In the genomic region with DNA sequence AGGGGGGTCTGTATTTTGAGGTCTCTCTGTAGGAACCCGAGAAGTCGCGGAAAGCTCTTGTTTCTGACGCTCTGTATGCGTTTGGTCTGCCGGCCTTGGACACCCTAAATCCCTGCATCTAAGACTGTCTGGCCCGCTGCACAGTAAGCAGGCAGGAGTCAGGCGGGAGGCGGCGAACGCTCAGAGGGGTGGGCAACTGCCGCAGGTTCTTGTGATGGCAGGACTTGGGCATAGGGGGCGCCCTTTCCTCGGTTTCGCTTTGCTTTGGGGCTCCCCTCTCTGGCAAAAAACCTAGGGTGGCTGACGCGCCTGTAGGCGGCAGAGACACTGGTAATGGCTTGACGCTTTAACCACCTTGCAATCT, we compare ENCODE assay signal across 8 mouse cellular contexts. TPM values are rescaled to one million over a fixed set of nuclear protein-coding genes. Genes with fewer than 3 reads are reported as not detected.
DNase-seq lines count a peak whose midpoint lies in the region; ATAC-seq and TF ChIP-seq lines count a peak whose summit lies in the region.

No protein-coding gene starts in this region.

- peak; percentile 85 for DNase-seq in adrenal gland, postnatal 25 days
- DNase-seq in embryo, embryonic 9.5 days (ENCODE audit: extremely low spot score): peak; percentile 66
- peak; percentile 78 to 82 for DNase-seq in left cerebral cortex, postnatal 14 days (ENCODE audit: low spot score in 2 of 2)
- peak; percentile 81 for DNase-seq in right cerebral cortex, postnatal 14 days

- ATAC-seq in granulocyte monocyte progenitor cell, adult 5-6 weeks (replicated peaks; ENCODE audit: poor library complexity, severe bottlenecking): peak; percentile 58
- peak; percentile 36; the same call in 1 of the 2 replicates for ATAC-seq in intestine, postnatal 0 days
- ATAC-seq in megakaryocyte, adult 5-6 weeks (ENCODE audit: poor library complexity, severe bottlenecking): peak; percentile 61
- ATAC-seq in erythroid progenitor cell, adult 5-6 weeks (replicated peaks; ENCODE audit: low FRiP score, poor library complexity, severe bottlenecking): no peak

- 28% methylated on average over 19 of the region's 19 CpGs for WGBS in intestine, postnatal 0 days

- no peak overlapping the region for H3K27ac ChIP-seq in intestine, postnatal 0 days (ENCODE audit: low read depth, low read length)

- H3K27me3 ChIP-seq in intestine, postnatal 0 days (replicated peaks; ENCODE audit: control insufficient read depth, insufficient read depth, low read length): no peaks in the 10 kb centered on the region

- no peaks in the 10 kb centered on the region for H3K36me3 ChIP-seq in intestine, postnatal 0 days (ENCODE audit: control insufficient read depth, insufficient read depth)

- H3K9me3 ChIP-seq in intestine, postnatal 0 days (ENCODE audit: control insufficient read depth): no peaks in the 10 kb centered on the region

- intact Hi-C loops in left cerebral cortex, postnatal 14 days (cut with DNase I): loop anchor here (2.0 to 10.0 kb wide), 4 partner anchors 147 to 470 kb away; no protein-coding TSS in a partner anchor

- peak overlapping the region; percentile 47 for H3K4me3 ChIP-seq in intestine, postnatal 0 days (ENCODE audit: low read depth, low read length)

- H3K9ac ChIP-seq in intestine, postnatal 0 days (ENCODE audit: low read depth, low read length): no peak overlapping the region

- TF ChIP-seq CTCF in intestine, postnatal 0 days (IDR thresholded peaks at IDR 0.05; ENCODE audit: low read depth): peak; percentile 70

- H3K4me1 ChIP-seq in intestine, postnatal 0 days (replicated peaks; ENCODE audit: control insufficient read depth, insufficient read depth, low read length): no peaks in the 10 kb centered on the region

- peak overlapping the region; percentile 75 for H3K4me2 ChIP-seq in intestine, postnatal 0 days (replicated peaks; ENCODE audit: low read depth)

RNA-seq across cellular contexts. Expression of a gene that starts 2.0 kb away (rescaled TPM):
- total RNA-seq in adrenal gland, postnatal 25 days (2021): 15.5 and 17.3 TPM in 2 replicates
- 0.04 TPM in 1 of 2 replicates, not detected in the other for total RNA-seq in granulocyte monocyte progenitor cell, adult 5-6 weeks (2014; fragmentation: Nextera tagmentation)
- 0.17 TPM in 1 of 2 replicates, not detected in the other for total RNA-seq in granulocyte monocyte progenitor cell, adult 5-6 weeks (2017)
- 1.1 and 1.4 TPM in 2 replicates for polyA plus RNA-seq in intestine, postnatal 0 days (2015; fragmentation: Nextera tagmentation; extraction: Ambion mirVana)
- 10 to 100 TPM; 25.5 to 27.3 TPM for total RNA-seq in left cerebral cortex, postnatal 14 days (2021)
- 0.64 and 1.2 TPM in 2 replicates for total RNA-seq in megakaryocyte, adult 5-6 weeks (2015)
- total RNA-seq in megakaryocyte, adult 5-6 weeks (2017): 0.11 and 0.12 TPM in 2 replicates
- 1.4 TPM in 1 of 2 replicates, not detected in the other for total RNA-seq in erythroid progenitor cell, adult 5-6 weeks (2015; ENCODE audit: low replicate concordance)
- not detected in 2 replicates for total RNA-seq in erythroid progenitor cell, adult 5-6 weeks (2017; ENCODE audit: low replicate concordance)
